Mouse (Mus musculus): ENCODE measurements at regions not wholly inside any gene's neighbourhood (a gene's known extent, or its start where the extent isn't known, plus 50 kb on each side); places are given as distances from the start of the nearest gene placed in this dataset.

- DNase-seq = no peak
Observed at GRCm38 (mm10) chr4:12620059-12620755, 448.4 kb upstream of the Fam92a start.

- no peak for DNase-seq
Observed at GRCm38 (mm10) chr4:12616665-12617064, 444.9 kb upstream of the Fam92a start.

- DNase-seq = no peak
Observed at GRCm38 (mm10) chr4:12611511-12611910, 439.7 kb upstream of the Fam92a start.

- no peak for DNase-seq
Observed at GRCm38 (mm10) chr4:12601165-12601919, 429.5 kb upstream of the Fam92a start.

GRCm38 (mm10) chr4:12595801-12596515, 424.1 kb upstream of the Fam92a start:
- no peak for DNase-seq

GRCm38 (mm10) chr4:12592973-12593372, 421.2 kb upstream of the Fam92a start:
- DNase-seq = no peak

- DNase-seq = no peak
Observed at GRCm38 (mm10) chr4:12578102-12578501, 406.3 kb upstream of the Fam92a start.

- no peak for DNase-seq
Observed at GRCm38 (mm10) chr4:12571881-12572280, 400.1 kb upstream of the Fam92a start.

GRCm38 (mm10) chr4:12570689-12571088, 398.9 kb upstream of the Fam92a start:
- no peak for DNase-seq

GRCm38 (mm10) chr4:12567643-12568042, 395.8 kb upstream of the Fam92a start:
- no peak for DNase-seq

- DNase-seq = no peak
Observed at GRCm38 (mm10) chr4:12563016-12563415, 391.2 kb upstream of the Fam92a start.

GRCm38 (mm10) chr4:12560546-12560945, 388.7 kb upstream of the Fam92a start:
- DNase-seq = no peak

- DNase-seq = no peak
Observed at GRCm38 (mm10) chr4:12560015-12560414, 388.2 kb upstream of the Fam92a start.

GRCm38 (mm10) chr4:12557105-12557504, 385.3 kb upstream of the Fam92a start:
- no peak for DNase-seq

- DNase-seq = no peak
Observed at GRCm38 (mm10) chr4:12549265-12549664, 377.4 kb upstream of the Fam92a start.

GRCm38 (mm10) chr4:12543906-12544305, 372.1 kb upstream of the Fam92a start:
- no peak for DNase-seq

- no peak for DNase-seq
Observed at GRCm38 (mm10) chr4:12541508-12541907, 369.7 kb upstream of the Fam92a start.

- DNase-seq = no peak
Observed at GRCm38 (mm10) chr4:12539184-12539791, 367.5 kb upstream of the Fam92a start.

GRCm38 (mm10) chr4:12538694-12539121, 366.9 kb upstream of the Fam92a start:
- DNase-seq = peak; percentile 18

GRCm38 (mm10) chr4:12538043-12538442, 366.2 kb upstream of the Fam92a start:
- no peak for DNase-seq

GRCm38 (mm10) chr4:12534151-12534550, 362.3 kb upstream of the Fam92a start:
- no peak for DNase-seq

- no peak for DNase-seq
Observed at GRCm38 (mm10) chr4:12532961-12533360, 361.1 kb upstream of the Fam92a start.

GRCm38 (mm10) chr4:12522358-12522757, 350.5 kb upstream of the Fam92a start:
- no peak for DNase-seq

Measured in cerebellum, adult 9-11 months (tissue).